Mouse (Mus musculus): Measurements from ENCODE around the gene Rnf212b.

The Rnf212b gene

GRCm38 (mm10) chr14:54870861-54871260, 56.9 kb downstream of the Rnf212b start, which contains the start of gene Homez:
TSS of gene Homez (minus strand) at chr14:54870961.
- intact Hi-C loops (cut with DNase I) = no loop called here

GRCm38 (mm10) chr14:54874165-54874564, 60.2 kb downstream of the Rnf212b start:
- intact Hi-C loops (cut with DNase I) = no loop called here

GRCm38 (mm10) chr14:54875844-54876538, 62.0 kb downstream of the Rnf212b start:
- intact Hi-C loops (cut with DNase I) = no loop called here

DNA sequence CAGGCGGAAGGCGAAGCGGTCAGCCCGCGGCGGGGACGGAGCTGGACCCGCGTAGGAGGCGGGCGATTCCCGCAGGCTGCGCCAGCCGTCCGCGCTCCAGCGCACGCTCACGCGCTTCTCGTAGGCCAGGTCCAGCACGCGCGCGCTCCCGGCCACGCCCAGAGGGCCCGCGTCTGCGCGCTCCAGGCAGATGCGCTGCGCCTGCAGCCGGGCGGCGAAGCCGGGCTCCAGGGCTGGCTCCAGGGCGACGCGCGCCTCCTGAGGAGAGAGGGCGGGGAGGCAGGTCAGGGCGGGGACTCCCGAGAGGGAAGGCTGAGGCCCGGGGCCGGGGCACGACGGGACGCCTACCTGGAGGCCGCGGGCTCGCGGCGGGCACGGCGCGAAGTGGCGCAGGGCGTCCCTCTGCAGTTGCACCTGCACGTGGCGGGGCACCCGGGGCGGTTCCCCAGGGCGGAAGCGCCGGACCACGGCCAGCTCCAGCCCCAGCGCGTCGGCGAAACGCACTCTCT, 62.7 kb downstream of the Rnf212b start:
- intact Hi-C loops (cut with DNase I) = no loop called here

GRCm38 (mm10) chr14:54877048-54877715, 63.2 kb downstream of the Rnf212b start, which contains the start of gene Ppp1r3e:
TSS of gene Ppp1r3e (minus strand) at chr14:54877550.
- intact Hi-C loops (cut with DNase I) = no loop called here

DNA sequence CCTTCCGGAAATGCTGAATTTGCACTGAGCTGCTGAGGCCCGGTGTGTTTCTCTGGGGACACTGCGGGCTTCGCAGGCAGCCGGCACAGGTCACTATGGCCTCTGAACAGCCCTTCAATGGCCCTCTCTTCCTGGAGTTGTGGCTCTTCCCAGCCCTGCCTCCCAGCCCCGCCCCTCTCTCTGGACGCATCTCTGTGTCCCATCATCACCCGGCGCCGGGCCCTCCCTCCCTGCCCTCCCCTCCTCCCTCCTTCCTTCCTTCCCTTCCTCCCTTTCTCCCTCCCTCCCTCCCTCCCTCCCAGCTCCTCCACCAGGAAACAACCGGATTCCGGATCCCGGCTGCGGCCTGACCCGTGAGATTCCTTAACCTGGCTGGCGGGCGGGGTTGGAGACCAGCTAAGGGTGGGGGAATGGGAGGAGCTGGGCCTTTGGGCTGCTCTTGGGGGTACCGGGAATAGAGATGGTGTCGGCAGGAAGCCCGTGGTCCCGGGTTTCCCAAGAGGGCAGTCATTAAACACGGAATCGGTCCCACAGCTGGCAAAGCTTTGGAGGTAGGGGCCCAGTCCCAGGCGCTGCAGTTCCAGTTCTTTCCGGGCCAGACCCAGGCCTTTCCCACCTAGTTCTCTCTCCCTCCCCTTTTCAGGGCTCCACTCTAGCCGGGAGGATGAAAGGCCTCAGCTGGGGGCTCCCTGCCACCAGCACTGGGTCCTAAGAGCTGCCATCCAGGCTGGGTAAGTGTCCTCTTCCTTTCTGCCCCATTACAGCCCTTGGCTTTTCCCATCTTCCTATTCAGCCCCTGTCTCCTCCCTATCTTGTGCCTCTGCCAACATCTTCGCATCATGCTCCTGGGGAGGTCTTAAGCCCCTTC, 69.4 kb downstream of the Rnf212b start, which contains the start of the genes Bcl2l2 and Gm20521:
Bcl2l2 (plus strand) TSS at position 224 of the 868 bp plus-strand sequence.
Gm20521 (plus strand) TSS at position 288 of the 868 bp plus-strand sequence.
- intact Hi-C loops (cut with DNase I) = no loop called here

DNA sequence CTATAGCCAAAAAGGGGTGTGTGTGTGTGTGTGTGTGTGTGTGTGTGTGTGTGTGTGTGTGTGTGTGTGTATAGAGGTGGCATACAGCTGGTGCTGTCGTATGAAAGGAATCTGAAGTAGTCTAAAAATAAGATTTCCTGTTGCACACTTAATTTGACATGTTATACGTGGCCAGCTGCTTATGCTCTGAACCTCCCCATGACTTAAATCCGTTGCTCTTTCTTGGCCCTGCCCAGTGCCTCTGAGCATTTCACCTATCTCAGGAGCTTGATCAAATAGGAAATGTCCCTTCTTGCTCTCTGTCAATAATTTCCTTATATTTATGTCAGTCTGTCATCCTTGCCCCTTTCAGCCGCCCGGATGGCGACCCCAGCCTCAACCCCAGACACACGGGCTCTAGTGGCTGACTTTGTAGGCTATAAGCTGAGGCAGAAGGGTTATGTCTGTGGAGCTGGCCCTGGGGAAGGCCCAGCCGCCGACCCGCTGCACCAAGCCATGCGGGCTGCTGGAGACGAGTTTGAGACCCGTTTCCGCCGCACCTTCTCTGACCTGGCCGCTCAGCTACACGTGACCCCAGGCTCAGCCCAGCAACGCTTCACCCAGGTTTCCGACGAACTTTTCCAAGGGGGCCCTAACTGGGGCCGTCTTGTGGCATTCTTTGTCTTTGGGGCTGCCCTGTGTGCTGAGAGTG, 70.2 kb downstream of the Rnf212b start:
- intact Hi-C loops (cut with DNase I) = no loop called here

DNA sequence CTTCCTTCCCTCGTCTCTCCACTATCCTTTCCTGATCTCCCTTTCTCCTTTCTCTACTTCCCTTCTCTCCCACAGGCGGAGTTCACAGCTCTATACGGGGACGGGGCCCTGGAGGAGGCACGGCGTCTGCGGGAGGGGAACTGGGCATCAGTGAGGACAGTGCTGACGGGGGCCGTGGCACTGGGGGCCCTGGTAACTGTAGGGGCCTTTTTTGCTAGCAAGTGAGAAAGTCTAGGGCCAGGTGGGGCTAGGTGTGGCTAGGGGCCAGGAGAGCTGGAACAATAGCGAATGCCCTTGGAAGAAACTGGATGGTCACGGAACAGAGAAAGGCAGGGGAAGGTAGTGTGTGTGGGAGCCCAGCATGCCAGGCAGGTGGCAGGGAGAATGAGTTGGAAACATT, 71.4 kb downstream of the Rnf212b start:
- intact Hi-C loops (cut with DNase I) = no loop called here

DNA sequence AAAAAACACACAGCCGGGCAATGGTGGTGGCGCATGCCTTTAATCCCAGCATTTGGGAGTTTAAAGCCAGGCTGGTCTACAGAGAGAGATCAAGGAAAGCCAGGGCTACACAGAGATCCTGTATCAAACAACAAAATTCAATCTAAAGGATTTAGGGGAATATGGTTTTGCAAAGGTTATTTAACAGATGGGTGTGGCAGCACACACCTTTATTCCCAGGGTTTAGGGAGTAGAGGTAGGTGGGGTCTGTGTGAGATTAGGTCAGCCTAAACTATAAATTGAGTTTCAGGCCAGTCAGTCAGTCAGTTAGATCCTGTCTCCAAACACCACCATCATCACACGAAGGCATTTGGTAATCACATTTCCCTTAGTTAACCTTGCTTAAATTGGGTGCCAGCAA, 78.3 kb downstream of the Rnf212b start, which contains the start of gene Pabpn1:
Pabpn1 (plus strand) TSS at position 301 of the 400 bp plus-strand sequence.
- intact Hi-C loops (cut with DNase I) = loop anchor here (10.0 kb wide), 1 partner anchor 203 kb away; the partner anchor contains the start of genes Thtpa and Zfhx2

- intact Hi-C loops (cut with DNase I) = loop anchor here (2.0 to 10.0 kb wide), 2 partner anchors 121 to 201 kb away; partner anchors contain the start of genes Ngdn, Thtpa and Zfhx2
Measured at GRCm38 (mm10) chr14:54893651-54894181, 79.8 kb downstream of the Rnf212b start.

- intact Hi-C loops (cut with DNase I) = loop anchor here (2.0 to 10.0 kb wide), 2 partner anchors 120 to 200 kb away; partner anchors contain the start of genes Ngdn, Thtpa and Zfhx2
Measured at GRCm38 (mm10) chr14:54894296-54895151, 80.6 kb downstream of the Rnf212b start.

DNA sequence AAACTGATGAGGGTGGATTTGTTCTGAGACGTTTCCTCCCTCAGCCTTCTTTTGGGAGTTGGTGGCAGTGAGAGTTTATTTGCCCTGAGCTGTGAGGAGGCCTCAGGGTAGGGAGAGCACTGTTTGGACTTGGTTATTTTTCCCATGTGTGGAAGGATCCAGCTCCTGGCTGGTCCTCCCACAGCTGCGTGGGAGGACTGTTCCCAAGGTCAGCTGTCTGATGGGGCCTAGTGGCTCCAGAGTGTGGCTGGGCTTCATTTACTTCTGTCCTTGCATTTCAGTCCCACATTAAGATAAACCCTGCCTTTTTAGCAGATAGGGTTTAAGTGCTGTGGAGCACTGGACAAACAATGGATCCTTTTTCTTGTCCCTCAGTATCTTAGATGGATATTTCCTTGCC, 83.5 kb downstream of the Rnf212b start:
- intact Hi-C loops (cut with DNase I) = loop anchor here (10.0 kb wide), 1 partner anchor 197 kb away; the partner anchor contains the start of genes Thtpa and Zfhx2

DNA sequence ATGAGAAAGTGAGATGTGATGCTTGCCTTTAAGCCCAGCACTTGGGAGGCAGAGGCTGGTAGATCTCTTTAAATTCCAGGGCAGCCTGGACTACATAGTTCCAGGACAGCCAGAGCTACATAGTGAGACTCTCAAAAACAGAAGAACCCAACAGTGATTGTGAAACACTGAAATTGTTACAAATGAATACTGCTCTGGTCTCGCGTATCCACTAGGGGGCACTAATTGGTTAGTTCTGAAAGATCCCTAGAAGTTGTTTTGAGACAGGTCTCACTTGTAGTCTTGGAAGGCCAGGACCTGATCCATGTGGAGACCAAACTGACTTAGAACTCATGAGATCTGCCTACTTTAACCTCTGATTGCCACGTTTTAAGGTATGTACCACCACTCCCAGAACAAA, 86.4 kb downstream of the Rnf212b start:
- intact Hi-C loops (cut with DNase I) = loop anchor here (2.0 kb wide), 1 partner anchor 40 kb away; no protein-coding TSS in a partner anchor

DNA sequence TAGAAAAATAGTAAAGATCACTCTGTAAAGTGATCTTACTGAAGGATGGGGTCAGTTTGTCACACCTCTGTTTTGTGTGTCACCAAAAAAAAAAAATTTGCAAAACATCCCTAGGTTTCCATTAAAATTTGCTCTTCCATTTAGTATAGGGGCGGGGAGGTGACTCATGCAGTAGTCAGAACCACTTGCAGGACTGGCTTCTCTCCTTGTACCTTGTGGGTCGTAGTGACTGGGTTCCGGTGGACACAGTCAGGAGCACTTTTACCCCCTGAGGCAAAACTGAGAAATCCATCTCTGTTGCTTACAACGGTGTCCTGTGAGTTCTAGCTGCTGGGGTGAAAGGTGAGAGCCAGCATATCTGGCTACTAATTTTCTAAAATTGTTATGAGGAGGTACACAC, 89.7 kb downstream of the Rnf212b start:
- intact Hi-C loops (cut with DNase I) = no loop called here
